Mouse (Mus musculus): ENCODE results near the gene Gtf2ird2. TPM values are rescaled to one million over a fixed set of nuclear protein-coding genes. Genes with fewer than 3 reads are reported as not detected.
A peak's percentile ranks its signal among the peaks of the same experiment; 100 is the strongest.

The Gtf2ird2 gene
- polyA plus RNA-seq, 1 experiment from 2014 or later: 6.9 TPM

DNA sequence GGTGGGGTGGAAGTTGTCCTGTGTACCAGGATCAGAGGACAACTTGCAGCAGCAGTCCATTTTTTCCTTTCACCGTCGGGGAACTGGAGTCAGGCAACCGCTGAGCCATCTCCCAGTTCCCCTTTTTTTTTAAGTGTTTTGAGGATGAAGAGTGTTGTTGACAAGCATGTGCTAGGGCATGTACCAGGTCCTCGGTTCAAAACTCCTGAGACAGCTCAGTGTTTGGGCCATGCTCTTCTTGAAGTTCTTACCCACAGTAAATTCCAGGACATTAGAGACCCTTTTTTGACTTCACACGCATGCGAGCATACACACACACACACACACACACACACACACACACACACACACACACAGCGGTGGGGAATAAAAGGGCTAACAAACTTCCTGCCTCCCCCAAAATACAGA is 49.4 kb downstream of the Gtf2ird2 start:
- H3K4me2 ChIP-seq (ENCODE audit: low read length): no peak overlapping the region
- no peaks in the 10 kb centered on the region for H3K27me3 ChIP-seq (ENCODE audit: insufficient read depth, low read length)
- H3K27ac ChIP-seq: peak overlapping the region; percentile 48; the same call in 1 of the 2 replicates
- DNase-seq (ENCODE audit: low spot score) (no peak), ATAC-seq (replicated peaks; ENCODE audit: low FRiP score, low read depth) (no peak)
- no peak overlapping the region for H3K4me3 ChIP-seq (replicated peaks; ENCODE audit: low read depth, low read length)
- peaks cover 17% of the 10 kb centered on the region for H3K36me3 ChIP-seq (ENCODE audit: insufficient read depth, low read length)
- H3K9me3 ChIP-seq (replicated peaks; ENCODE audit: low read length): no peaks in the 10 kb centered on the region
- 36% methylated on average over 7 of the region's 7 CpGs for WGBS
- no peak overlapping the region for H3K9ac ChIP-seq (ENCODE audit: low read depth, low read length)
- TF ChIP-seq CTCF (IDR thresholded peaks at IDR 0.05; ENCODE audit: low read depth): no peak
- peaks cover 14% of the 10 kb centered on the region; the same call in 1 of the 2 replicates for H3K4me1 ChIP-seq (replicated peaks; ENCODE audit: insufficient read depth, low read length)

DNA sequence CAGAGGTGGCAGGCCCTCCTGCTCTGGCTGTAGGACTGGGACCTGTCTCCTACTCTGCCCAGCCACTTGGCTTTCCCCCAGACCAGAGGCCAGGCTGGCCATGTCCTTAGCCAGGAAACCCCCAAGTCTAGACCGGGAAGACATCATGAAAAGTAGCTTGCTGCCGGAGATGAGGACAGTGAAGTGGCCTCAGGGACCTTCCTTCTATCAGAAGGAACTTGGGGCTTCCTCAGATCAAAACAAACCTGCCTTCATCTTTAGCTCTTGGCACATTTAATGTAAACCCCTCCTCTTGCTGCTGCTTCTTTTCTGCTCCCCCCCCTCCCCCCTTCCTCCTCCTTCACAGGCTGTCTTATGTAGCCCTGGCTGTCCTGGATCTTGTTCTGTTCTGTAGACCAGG is 50.4 kb downstream of the Gtf2ird2 start:
- H3K4me3 ChIP-seq (replicated peaks; ENCODE audit: low read depth, low read length): no peak overlapping the region
- H3K4me2 ChIP-seq (ENCODE audit: low read length): no peak overlapping the region
- H3K4me1 ChIP-seq (replicated peaks; ENCODE audit: insufficient read depth, low read length): peaks cover 14% of the 10 kb centered on the region; the same call in 1 of the 2 replicates
- no peak overlapping the region for H3K9ac ChIP-seq (ENCODE audit: low read depth, low read length)
- WGBS: 46% methylated on average over 2 of the region's 2 CpGs
- no peak for TF ChIP-seq CTCF (IDR thresholded peaks at IDR 0.05; ENCODE audit: low read depth)
- ATAC-seq (replicated peaks; ENCODE audit: low FRiP score, low read depth) (no peak), DNase-seq (ENCODE audit: low spot score) (no peak)
- H3K9me3 ChIP-seq (replicated peaks; ENCODE audit: low read length): no peaks in the 10 kb centered on the region
- H3K27ac ChIP-seq: no peak overlapping the region
- peaks cover 27% of the 10 kb centered on the region for H3K36me3 ChIP-seq (ENCODE audit: insufficient read depth, low read length)
- no peaks in the 10 kb centered on the region for H3K27me3 ChIP-seq (ENCODE audit: insufficient read depth, low read length)

DNA sequence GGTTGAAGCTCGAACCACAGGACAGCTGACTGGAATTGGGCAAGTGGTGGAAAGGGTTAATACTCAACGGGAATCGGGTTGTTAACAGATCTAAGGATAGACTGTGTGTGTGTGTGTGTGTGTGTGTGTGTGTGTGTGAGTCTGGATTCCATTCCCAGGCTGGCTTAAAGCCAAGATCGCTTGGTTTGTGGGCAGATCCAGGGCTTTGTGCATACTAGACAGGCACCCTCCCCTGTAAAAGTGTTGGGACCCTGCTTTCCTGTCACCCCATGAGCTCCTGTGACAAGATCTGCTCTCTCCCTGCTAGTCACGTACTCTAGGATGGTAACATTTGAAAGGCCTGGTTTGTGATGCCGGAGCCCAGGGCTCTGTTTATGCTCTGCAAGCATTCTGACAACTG is 51.3 kb downstream of the Gtf2ird2 start:
- no peak for ATAC-seq (replicated peaks; ENCODE audit: low FRiP score, low read depth)
- no peaks in the 10 kb centered on the region for H3K9me3 ChIP-seq (replicated peaks; ENCODE audit: low read length)
- H3K4me3 ChIP-seq (replicated peaks; ENCODE audit: low read depth, low read length): no peak overlapping the region
- H3K9ac ChIP-seq (ENCODE audit: low read depth, low read length): no peak overlapping the region
- H3K27ac ChIP-seq: peak overlapping the region; percentile 31; the same call in 1 of the 2 replicates
- WGBS: 31% methylated on average over 6 of the region's 6 CpGs
- H3K36me3 ChIP-seq (ENCODE audit: insufficient read depth, low read length): peaks cover 36% of the 10 kb centered on the region
- no peak for TF ChIP-seq CTCF (IDR thresholded peaks at IDR 0.05; ENCODE audit: low read depth)
- no peaks in the 10 kb centered on the region for H3K27me3 ChIP-seq (ENCODE audit: insufficient read depth, low read length)
- H3K4me1 ChIP-seq (replicated peaks; ENCODE audit: insufficient read depth, low read length): peaks cover 14% of the 10 kb centered on the region; the same call in 1 of the 2 replicates
- H3K4me2 ChIP-seq (ENCODE audit: low read length): no peak overlapping the region
- peak; percentile 67 for DNase-seq (ENCODE audit: low spot score)

DNA sequence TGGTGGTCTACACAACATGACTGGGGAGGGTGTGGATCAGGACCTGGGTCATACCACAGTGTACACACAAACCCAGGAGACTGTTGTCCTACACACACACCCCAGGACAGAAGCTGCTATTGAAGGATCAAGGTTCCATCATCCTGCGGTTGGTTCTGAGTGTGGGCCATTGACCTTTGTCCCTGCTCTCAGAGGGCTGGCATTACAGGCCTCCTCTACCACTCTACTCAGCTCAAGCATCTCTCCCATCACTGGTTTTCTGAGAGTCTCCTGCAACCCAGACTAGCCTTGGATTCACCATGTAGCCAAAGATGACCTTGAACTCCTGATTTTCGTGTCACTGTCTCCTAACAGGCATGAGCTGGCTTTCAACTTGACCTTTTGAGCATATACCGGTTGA is 52.4 kb downstream of the Gtf2ird2 start:
- TF ChIP-seq CTCF (IDR thresholded peaks at IDR 0.05; ENCODE audit: low read depth): no peak
- Histone ChIP-seq H3K27ac (peak overlapping the region; percentile 19; the same call in 1 of the 2 replicates), H3K4me3 (replicated peaks; ENCODE audit: low read depth, low read length) (no peak overlapping the region), H3K36me3 (ENCODE audit: insufficient read depth, low read length) (peaks cover 47% of the 10 kb centered on the region), H3K4me2 (ENCODE audit: low read length) (no peak overlapping the region), H3K4me1 (replicated peaks; ENCODE audit: insufficient read depth, low read length) (peaks cover 14% of the 10 kb centered on the region; the same call in 1 of the 2 replicates), H3K9me3 (replicated peaks; ENCODE audit: low read length) (no peaks in the 10 kb centered on the region), H3K27me3 (ENCODE audit: insufficient read depth, low read length) (no peaks in the 10 kb centered on the region), H3K9ac (ENCODE audit: low read depth, low read length) (no peak overlapping the region)
- WGBS: 77% methylated on average over 3 of the region's 3 CpGs
- ATAC-seq (replicated peaks; ENCODE audit: low FRiP score, low read depth): no peak
- DNase-seq (ENCODE audit: low spot score): no peak

DNA sequence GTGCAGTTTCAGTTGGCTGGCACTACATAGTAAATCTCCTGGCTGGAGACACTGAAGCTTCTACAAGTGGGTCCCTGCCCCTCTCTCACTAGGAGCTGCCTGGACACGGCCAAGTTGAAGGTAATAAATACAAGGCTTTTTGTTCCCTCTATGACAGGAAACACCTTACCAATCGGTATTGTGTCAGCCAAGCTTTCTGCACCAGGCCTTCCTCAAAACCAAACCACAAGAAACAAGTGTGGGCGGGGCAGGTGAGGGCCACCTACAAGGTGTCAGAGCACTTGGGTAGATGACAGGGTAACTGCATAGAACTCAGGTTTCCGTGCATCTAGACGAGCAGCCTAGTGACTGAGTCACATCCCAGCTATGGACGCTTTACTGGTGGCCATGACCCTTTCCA is 53.0 kb downstream of the Gtf2ird2 start:
- Histone ChIP-seq H3K9me3 (replicated peaks; ENCODE audit: low read length) (no peaks in the 10 kb centered on the region), H3K9ac (ENCODE audit: low read depth, low read length) (no peak overlapping the region), H3K4me3 (replicated peaks; ENCODE audit: low read depth, low read length) (no peak overlapping the region), H3K4me1 (replicated peaks; ENCODE audit: insufficient read depth, low read length) (peaks cover 14% of the 10 kb centered on the region; the same call in 1 of the 2 replicates), H3K27me3 (ENCODE audit: insufficient read depth, low read length) (no peaks in the 10 kb centered on the region), H3K4me2 (ENCODE audit: low read length) (no peak overlapping the region), H3K27ac (no peak overlapping the region; the same call in 1 of the 2 replicates), H3K36me3 (ENCODE audit: insufficient read depth, low read length) (peaks cover 53% of the 10 kb centered on the region)
- DNase-seq (ENCODE audit: low spot score): no peak
- no peak for TF ChIP-seq CTCF (IDR thresholded peaks at IDR 0.05; ENCODE audit: low read depth)
- WGBS: 77% methylated on average over 6 of the region's 6 CpGs
- no peak for ATAC-seq (replicated peaks; ENCODE audit: low FRiP score, low read depth)

DNA sequence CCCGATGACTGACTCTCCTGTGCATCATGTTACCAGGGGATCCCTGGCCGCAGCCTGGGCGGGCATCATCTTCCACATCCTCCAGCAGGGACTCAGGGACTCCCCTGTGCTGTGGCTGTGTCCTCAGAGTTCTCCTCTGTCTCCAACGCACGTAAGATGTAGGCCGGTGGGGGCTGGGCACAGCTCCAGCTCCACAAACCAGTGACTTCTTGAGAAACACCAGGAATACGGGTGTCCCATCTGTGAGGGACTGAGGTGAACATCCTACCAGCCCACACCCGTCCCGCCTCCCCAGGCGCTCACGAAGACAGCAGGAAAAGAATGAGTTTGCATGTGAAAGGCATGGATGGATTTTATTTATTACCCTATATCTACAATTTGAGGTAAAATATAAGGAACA is 53.7 kb downstream of the Gtf2ird2 start:
- H3K27ac ChIP-seq: no peak overlapping the region
- H3K9ac ChIP-seq (ENCODE audit: low read depth, low read length): no peak overlapping the region
- peaks cover 12% of the 10 kb centered on the region; the same call in 1 of the 2 replicates for H3K4me1 ChIP-seq (replicated peaks; ENCODE audit: insufficient read depth, low read length)
- no peak for TF ChIP-seq CTCF (IDR thresholded peaks at IDR 0.05; ENCODE audit: low read depth)
- no peak for DNase-seq (ENCODE audit: low spot score)
- no peaks in the 10 kb centered on the region for H3K27me3 ChIP-seq (ENCODE audit: insufficient read depth, low read length)
- H3K36me3 ChIP-seq (ENCODE audit: insufficient read depth, low read length): peaks cover 58% of the 10 kb centered on the region
- 90% methylated on average over 11 of the region's 11 CpGs for WGBS
- H3K4me3 ChIP-seq (replicated peaks; ENCODE audit: low read depth, low read length): no peak overlapping the region
- ATAC-seq (replicated peaks; ENCODE audit: low FRiP score, low read depth): no peak
- H3K4me2 ChIP-seq (ENCODE audit: low read length): no peak overlapping the region
- no peaks in the 10 kb centered on the region for H3K9me3 ChIP-seq (replicated peaks; ENCODE audit: low read length)
